21 mouse cellular contexts compared by ENCODE assay signal in genomic region chr13:36530852-36531251, GRCm38 (mm10).
DNase-seq lines count a peak whose midpoint lies in the region; TF ChIP-seq lines count a peak whose summit lies in the region.
"Had no signal": no experiment of that assay in that cellular context is flagged by ENCODE, and none has a peak within 500 bp of the region (broad histone marks: within the 10 kb centered on the region; RNA-seq: fewer than 3 reads in every experiment).

No protein-coding gene starts in this region.

- TF ChIP-seq POLR2A in thymus, adult 2 months (IDR thresholded peaks at IDR 0.05; ENCODE audit: control insufficient read depth, extremely low read depth, insufficient read depth, low read length, poor library complexity) = no peak

- no peak for TF ChIP-seq CTCF in thymus, adult 2 months (IDR thresholded peaks at IDR 0.05; ENCODE audit: borderline replicate concordance, control insufficient read depth, extremely low read depth, insufficient read depth, low read length, poor library complexity)

- H3K27me3 ChIP-seq in embryonic facial prominence, embryonic 10.5 days (replicated peaks; ENCODE audit: low read depth, poor library complexity, severe bottlenecking) = no peaks in the 10 kb centered on the region
- H3K27me3 ChIP-seq in limb, embryonic 10.5 days (ENCODE audit: low read depth, poor library complexity, severe bottlenecking) = 0 out of 2 replicates have a peak, but pooled peaks cover 3% of the 10 kb centered on the region
- no peaks in the 10 kb centered on the region for H3K27me3 ChIP-seq in thymus, adult 2 months (ENCODE audit: control insufficient read depth, insufficient read depth, low read length)
- H3K27me3 ChIP-seq: heart, embryonic 13.5 days; limb, embryonic 15.5 days; liver, embryonic 15.5 days; midbrain, embryonic 15.5 days had no signal

- 86% methylated on average over 1 of the region's 1 CpGs for WGBS in embryonic facial prominence, embryonic 10.5 days
- WGBS in limb, embryonic 10.5 days = 100% methylated on average over 1 of the region's 1 CpGs
- WGBS in thymus, adult 2 months = 100% methylated on average over 1 of the region's 1 CpGs

- H3K36me3 ChIP-seq in embryonic facial prominence, embryonic 10.5 days (replicated peaks) = no peaks in the 10 kb centered on the region
- no peaks in the 10 kb centered on the region for H3K36me3 ChIP-seq in limb, embryonic 10.5 days
- H3K36me3 ChIP-seq in thymus, adult 2 months (ENCODE audit: control insufficient read depth, insufficient read depth, low read length) = no peaks in the 10 kb centered on the region
- H3K36me3 ChIP-seq: heart, embryonic 13.5 days; limb, embryonic 15.5 days; liver, embryonic 15.5 days; midbrain, embryonic 15.5 days had no signal

- H3K4me1 ChIP-seq in embryonic facial prominence, embryonic 10.5 days = peaks cover 13% of the 10 kb centered on the region; the same call in 1 of the 2 replicates
- H3K4me1 ChIP-seq in limb, embryonic 10.5 days = peaks cover 21% of the 10 kb centered on the region
- H3K4me1 ChIP-seq in thymus, adult 2 months (replicated peaks; ENCODE audit: control insufficient read depth, insufficient read depth, low read length) = no peaks in the 10 kb centered on the region
- H3K4me1 ChIP-seq: liver, embryonic 15.5 days; megakaryocyte, embryonic 14.5 days had no signal

- intact Hi-C loops in gastrocnemius, postnatal 36 days (cut with DNase I) = no loop called here
- intact Hi-C loops in heart, postnatal 25 days (cut with DNase I) = no loop called here

- peak; percentile 8 for DNase-seq in gastrocnemius, postnatal 25 days
- no peak for DNase-seq in gastrocnemius, postnatal 36 days
- DNase-seq in embryonic facial prominence, embryonic 10.5 days (ENCODE audit: low spot score) = no peak
- DNase-seq in limb, embryonic 10.5 days (ENCODE audit: low spot score) = no peak
- peak; percentile 36 for DNase-seq in lung, postnatal 10 days
- DNase-seq in thymus, adult 2 months = no peak
- DNase-seq in kidney, adult 18-20 months = no peak
- no peak for DNase-seq in heart, postnatal 25 days (ENCODE audit: low spot score)
- DNase-seq: B cell, adult 2 months; cerebellum, adult 11-12 months; cerebellum, postnatal 36 days; heart, postnatal 36 days; retina, postnatal 1 day had no signal

- no peaks in the 10 kb centered on the region for H3K9me3 ChIP-seq in embryonic facial prominence, embryonic 10.5 days
- no peaks in the 10 kb centered on the region for H3K9me3 ChIP-seq in limb, embryonic 10.5 days (replicated peaks)
- H3K9me3 ChIP-seq: heart, embryonic 13.5 days; limb, embryonic 15.5 days; liver, embryonic 15.5 days; midbrain, embryonic 15.5 days had no signal

- peak overlapping the region; percentile 48; the same call in 1 of the 2 replicates for H3K27ac ChIP-seq in embryonic facial prominence, embryonic 10.5 days (replicated peaks)
- peak overlapping the region; percentile 42; the same call in 1 of the 2 replicates for H3K27ac ChIP-seq in limb, embryonic 10.5 days
- H3K27ac ChIP-seq in thymus, adult 2 months (ENCODE audit: control insufficient read depth, insufficient read depth, low read length) = no peak overlapping the region
- H3K27ac ChIP-seq: hindbrain, embryonic 14.5 days; kidney, postnatal 0 days; limb, embryonic 15.5 days; liver, embryonic 15.5 days; midbrain, embryonic 15.5 days had no signal

- no peak overlapping the region for H3K4me3 ChIP-seq in embryonic facial prominence, embryonic 10.5 days
- H3K4me3 ChIP-seq in limb, embryonic 10.5 days = no peak overlapping the region
- no peak overlapping the region for H3K4me3 ChIP-seq in thymus, adult 2 months (ENCODE audit: control insufficient read depth, insufficient read depth, low read length)
- H3K4me3 ChIP-seq: erythroblast, embryonic 14.5 days; heart, embryonic 13.5 days; limb, embryonic 15.5 days; liver, embryonic 15.5 days; megakaryocyte, embryonic 14.5 days; midbrain, embryonic 15.5 days had no signal

Comparison
In these comparisons a context has a peak if more than half of its experiments do, and no peak if none do; other contexts are left out.
1. DNase-seq: peak in gastrocnemius, postnatal 25 days (single experiment) and lung, postnatal 10 days (single experiment); none in gastrocnemius, postnatal 36 days (0 of 2), embryonic facial prominence, embryonic 10.5 days (single experiment), limb, embryonic 10.5 days (single experiment), thymus, adult 2 months (single experiment), kidney, adult 18-20 months (single experiment) and heart, postnatal 25 days (single experiment).